Mouse (Mus musculus) liver, postnatal 0 days (tissue): ENCODE measurements around the gene Dst. TPM values are rescaled to one million over a fixed set of nuclear protein-coding genes. Genes with fewer than 3 reads are reported as not detected.

Source experiments
- ATAC-seq: fragments of 200-750 bp; cut with Nextera tagmentation; 2 replicates; pipeline ENCODE4 v1.8.0; 2017; ENCODE audit warnings: mild to moderate bottlenecking, moderate library complexity
- DNase-seq: peaks from one replicate; pipeline ENCODE4 v3.0.0-alpha.2; 2016
- H3K27ac ChIP-seq: fragments of 300-500 bp; sonication (generic); 2 replicates; pipeline ENCODE4 v1.5.1; 2014; ENCODE audit warnings: antibody characterized with exemption, moderate library complexity, mild to moderate bottlenecking, low read depth
- H3K27me3 ChIP-seq: fragments of 300-500 bp; sonication (generic); 2 replicates; pipeline ENCODE4 v1.6.1; 2014; ENCODE audit warnings: low read length, control low read depth, mixed read lengths; ENCODE audit not compliant: insufficient read depth
- H3K36me3 ChIP-seq: fragments of 300-500 bp; sonication (generic); replicated peaks from 2 replicates; pipeline ENCODE4 v1.6.1; 2014; ENCODE audit warnings: mild to moderate bottlenecking, control low read depth, low read length, moderate library complexity, mixed read lengths; ENCODE audit not compliant: insufficient read depth
- H3K4me1 ChIP-seq: fragments of 300-500 bp; sonication (generic); 2 replicates; pipeline ENCODE4 v1.6.1; 2014; ENCODE audit warnings: antibody characterized with exemption, mild to moderate bottlenecking, control low read depth; ENCODE audit not compliant: insufficient read depth
- H3K4me2 ChIP-seq: fragments of 300-500 bp; sonication (generic); 2 replicates; pipeline ENCODE4 v1.6.1; 2014; ENCODE audit warnings: low read depth, mild to moderate bottlenecking, low read length, moderate library complexity, mixed read lengths
- H3K4me3 ChIP-seq: fragments of 300-500 bp; sonication (generic); 2 replicates; pipeline ENCODE4 v1.5.1; 2014; ENCODE audit warnings: low read depth, low read length
- H3K9ac ChIP-seq: fragments of 300-500 bp; sonication (generic); replicated peaks from 2 replicates; pipeline ENCODE4 v1.6.1; 2014; ENCODE audit warnings: mild to moderate bottlenecking, moderate library complexity
- H3K9me3 ChIP-seq: fragments of 300-500 bp; sonication (generic); 2 replicates; pipeline ENCODE4 v1.6.1; 2016; ENCODE audit warnings: mild to moderate bottlenecking, control low read depth, low read length, mixed read lengths
- CTCF ChIP-seq: sonication (generic); IDR thresholded peaks from 2 replicates; pipeline ENCODE4 v1.5.1; 2016; ENCODE audit warnings: antibody characterized with exemption, low read depth
- EP300 ChIP-seq: IDR thresholded peaks from 2 replicates; pipeline ENCODE4 v1.6.1; 2016; ENCODE audit warnings: antibody characterized with exemption, low read depth, mild to moderate bottlenecking
- WGBS: fragments of 180-500 bp; shearing (Covaris S2); extraction: QIAGEN DNeasy Blood & Tissue Kit; methylation state at CpG from one replicate; pipeline ENCODE4 v1.1.7; 2014; ENCODE audit not compliant: insufficient replicate concordance; 5-methylcytosine and 5-hydroxymethylcytosine counted together
- polyA plus RNA-seq: library from polyadenylated mRNA; unstranded; fragments of >200 nt; fragmentation: Nextera tagmentation; extraction: Ambion mirVana; gene quantifications from 2 replicates; pipeline ENCODE4 v1.2.1, GENCODE M21; 2015

Dst gene
- polyA plus RNA-seq, 1 experiment from 2014 or later: 6.4 TPM

DNA sequence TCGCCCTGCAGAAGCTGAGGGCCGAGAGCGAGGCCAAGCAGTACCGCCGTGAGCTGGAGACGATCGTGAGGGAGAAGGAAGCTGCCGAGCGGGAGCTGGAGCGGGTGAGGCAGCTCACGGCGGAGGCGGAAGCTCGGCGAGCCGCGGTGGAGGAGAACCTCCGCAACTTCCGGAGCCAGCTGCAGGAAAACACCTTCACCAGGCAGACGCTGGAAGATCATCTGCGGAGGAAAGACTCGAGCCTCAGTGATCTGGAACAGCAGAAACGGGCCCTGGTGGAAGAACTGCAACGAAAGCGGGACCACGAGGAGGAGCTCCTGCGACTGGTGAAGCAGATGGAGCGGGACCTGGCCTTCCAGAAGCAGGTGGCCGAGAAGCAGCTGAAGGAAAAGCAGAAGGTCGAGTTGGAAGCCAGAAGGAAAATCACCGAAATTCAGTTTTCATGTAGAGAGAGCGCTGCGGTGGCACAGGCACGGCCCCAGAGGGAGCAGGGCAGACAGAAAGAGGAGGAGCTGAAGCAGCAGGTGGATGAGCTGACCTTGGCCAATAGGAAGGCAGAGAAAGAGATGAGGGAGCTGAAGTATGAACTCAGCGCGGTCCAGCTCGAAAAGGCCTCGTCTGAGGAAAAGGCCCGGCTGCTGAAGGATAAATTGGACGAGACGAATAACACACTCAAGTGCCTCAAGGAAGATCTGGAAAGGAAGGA is 270.1 kb downstream of the Dst start:
- no peaks in the 10 kb centered on the region for H3K9me3 ChIP-seq
- ATAC-seq (no peak), DNase-seq (no peak)
- H3K4me2 ChIP-seq: no peak overlapping the region
- H3K4me1 ChIP-seq: no peaks in the 10 kb centered on the region
- H3K27me3 ChIP-seq: no peaks in the 10 kb centered on the region
- no peak overlapping the region for H3K9ac ChIP-seq
- H3K36me3 ChIP-seq: peaks cover 14% of the 10 kb centered on the region
- no peak overlapping the region for H3K27ac ChIP-seq
- H3K4me3 ChIP-seq: no peak overlapping the region
- TF ChIP-seq CTCF (no peak), EP300 (no peak)
- WGBS: 81% methylated on average over 41 of the region's 41 CpGs

DNA sequence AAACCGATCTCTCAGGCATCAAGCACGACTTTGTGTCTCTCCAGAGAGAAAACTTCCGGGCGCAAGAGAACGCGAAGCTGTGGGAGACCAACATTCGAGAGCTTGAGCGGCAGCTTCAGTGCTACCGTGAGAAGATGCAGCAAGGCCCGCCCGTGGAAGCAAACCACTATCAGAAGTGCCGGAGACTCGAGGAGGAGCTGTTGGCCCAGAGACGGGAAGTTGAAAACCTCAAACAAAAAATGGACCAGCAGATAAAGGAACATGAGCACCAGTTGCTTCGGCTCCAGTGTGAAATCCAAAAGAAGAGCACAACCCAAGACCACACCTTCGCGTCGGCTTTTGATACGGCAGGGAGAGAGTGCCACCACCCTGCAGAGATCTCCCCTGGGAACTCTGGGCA is 271.7 kb downstream of the Dst start:
- H3K36me3 ChIP-seq: peaks cover 10% of the 10 kb centered on the region
- H3K27me3 ChIP-seq: no peaks in the 10 kb centered on the region
- H3K9ac ChIP-seq: no peak overlapping the region
- no peaks in the 10 kb centered on the region for H3K4me1 ChIP-seq
- H3K9me3 ChIP-seq: no peaks in the 10 kb centered on the region
- H3K27ac ChIP-seq: no peak overlapping the region
- TF ChIP-seq EP300 (no peak), CTCF (no peak)
- no peak for DNase-seq
- no peak overlapping the region for H3K4me2 ChIP-seq
- ATAC-seq: no peak
- 74% methylated on average over 19 of the region's 19 CpGs for WGBS
- H3K4me3 ChIP-seq: no peak overlapping the region

DNA sequence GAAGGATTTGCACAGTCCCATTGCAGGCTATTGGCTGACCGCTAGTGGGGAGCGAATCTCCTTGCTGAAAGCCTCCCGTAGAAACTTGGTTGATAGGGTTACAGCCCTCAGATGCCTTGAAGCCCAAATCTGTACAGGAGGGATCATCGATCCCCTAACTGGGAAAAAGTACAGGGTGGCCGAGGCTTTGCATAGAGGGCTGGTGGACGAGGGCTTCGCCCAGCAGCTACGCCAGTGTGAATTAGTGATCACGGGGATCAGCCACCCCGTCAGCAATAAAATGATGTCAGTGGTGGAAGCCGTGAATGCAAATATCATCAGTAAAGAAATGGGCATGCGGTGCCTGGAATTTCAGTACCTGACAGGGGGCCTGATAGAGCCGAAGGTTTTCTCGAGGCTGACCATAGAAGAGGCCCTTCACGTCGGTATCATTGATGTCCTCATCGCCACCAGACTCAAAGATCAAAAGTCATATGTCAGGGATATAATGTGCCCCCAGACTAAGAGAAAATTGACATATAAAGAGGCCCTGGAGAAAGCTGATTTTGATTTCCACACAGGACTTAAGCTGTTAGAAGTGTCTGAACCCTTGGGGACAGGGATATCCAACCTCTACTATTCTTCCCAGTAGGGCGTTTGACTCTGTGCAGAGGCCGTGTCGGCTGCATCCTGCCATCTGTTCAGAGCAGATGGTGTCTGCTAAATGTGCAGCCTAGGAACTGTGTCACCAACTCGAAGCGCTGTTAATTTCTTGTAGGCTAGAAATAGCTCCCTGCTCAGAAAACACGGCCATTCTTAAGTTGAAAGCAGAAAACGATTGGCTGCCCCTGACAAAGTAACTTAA is 274.6 kb downstream of the Dst start:
- WGBS: 80% methylated on average over 24 of the region's 24 CpGs
- no peak overlapping the region for H3K4me3 ChIP-seq
- no peaks in the 10 kb centered on the region for H3K4me1 ChIP-seq
- no peaks in the 10 kb centered on the region for H3K27me3 ChIP-seq
- H3K36me3 ChIP-seq: peaks cover 10% of the 10 kb centered on the region
- H3K9ac ChIP-seq: no peak overlapping the region
- TF ChIP-seq CTCF (no peak), EP300 (no peak)
- H3K27ac ChIP-seq: no peak overlapping the region
- ATAC-seq (no peak), DNase-seq (no peak)
- H3K9me3 ChIP-seq: no peaks in the 10 kb centered on the region
- H3K4me2 ChIP-seq: no peak overlapping the region

DNA sequence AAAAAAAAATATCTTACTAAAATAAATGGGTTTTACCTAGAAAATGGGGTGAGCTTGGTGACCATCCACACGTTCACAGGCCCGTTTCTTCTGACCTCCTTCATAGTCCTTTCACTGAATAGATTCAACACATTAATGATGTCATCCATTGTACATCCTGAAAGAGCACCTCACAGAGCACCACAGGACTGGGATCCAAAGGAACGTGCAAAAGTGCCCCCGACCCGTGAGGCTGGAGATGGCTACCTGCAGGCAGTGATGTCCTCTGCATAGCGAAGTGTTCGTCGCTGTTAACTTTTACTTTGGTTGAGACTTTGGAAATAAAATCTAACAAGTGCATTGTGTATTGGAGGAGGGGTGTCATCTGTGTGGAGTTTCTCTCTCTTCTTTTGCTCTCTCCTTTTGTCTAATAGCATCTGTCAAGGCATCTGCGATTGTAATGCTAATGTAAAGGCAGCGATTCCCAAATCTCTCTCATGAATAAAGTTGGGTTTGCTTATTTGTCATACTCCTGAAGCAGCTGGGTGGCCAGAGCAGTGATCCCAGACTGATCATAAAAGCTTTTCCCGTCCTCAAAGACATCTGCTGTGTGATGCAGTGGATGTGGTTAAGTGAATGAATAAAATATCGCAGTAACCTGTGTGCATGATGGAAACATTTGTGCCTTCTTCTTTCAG is 275.4 kb downstream of the Dst start:
- 82% methylated on average over 12 of the region's 12 CpGs for WGBS
- Histone ChIP-seq H3K36me3 (peaks cover 8% of the 10 kb centered on the region), H3K4me2 (no peak overlapping the region), H3K27me3 (no peaks in the 10 kb centered on the region), H3K4me1 (no peaks in the 10 kb centered on the region), H3K9ac (no peak overlapping the region), H3K9me3 (no peaks in the 10 kb centered on the region), H3K27ac (no peak overlapping the region), H3K4me3 (no peak overlapping the region)
- DNase-seq (no peak), ATAC-seq (no peak)
- TF ChIP-seq EP300 (no peak), CTCF (no peak)

DNA sequence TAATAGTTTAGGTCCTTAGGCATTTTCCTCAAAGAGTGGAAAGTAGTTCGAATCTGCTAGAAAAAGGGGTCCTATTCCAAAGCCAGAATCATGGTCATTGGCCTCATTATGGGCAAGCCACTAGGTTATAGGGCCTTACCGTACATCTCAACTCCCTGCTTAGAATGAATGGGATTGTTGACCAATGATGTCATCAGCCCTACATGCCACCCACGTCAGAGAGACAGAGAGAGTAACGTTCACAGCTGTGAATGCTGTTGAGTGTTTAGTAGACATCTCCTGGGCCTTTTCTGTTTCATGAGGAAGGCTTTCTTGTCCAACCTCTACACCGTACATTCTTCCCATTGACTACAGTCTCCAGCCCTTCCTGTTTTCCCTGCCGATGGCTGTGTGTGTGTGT is 276.2 kb downstream of the Dst start:
- TF ChIP-seq EP300 (no peak), CTCF (no peak)
- 61% methylated on average over 6 of the region's 6 CpGs for WGBS
- Histone ChIP-seq H3K4me2 (no peak overlapping the region), H3K27ac (no peak overlapping the region), H3K27me3 (no peaks in the 10 kb centered on the region), H3K4me3 (no peak overlapping the region), H3K9me3 (no peaks in the 10 kb centered on the region), H3K9ac (no peak overlapping the region), H3K4me1 (no peaks in the 10 kb centered on the region), H3K36me3 (peaks cover 7% of the 10 kb centered on the region)
- DNase-seq: no peak
- ATAC-seq: no peak

DNA sequence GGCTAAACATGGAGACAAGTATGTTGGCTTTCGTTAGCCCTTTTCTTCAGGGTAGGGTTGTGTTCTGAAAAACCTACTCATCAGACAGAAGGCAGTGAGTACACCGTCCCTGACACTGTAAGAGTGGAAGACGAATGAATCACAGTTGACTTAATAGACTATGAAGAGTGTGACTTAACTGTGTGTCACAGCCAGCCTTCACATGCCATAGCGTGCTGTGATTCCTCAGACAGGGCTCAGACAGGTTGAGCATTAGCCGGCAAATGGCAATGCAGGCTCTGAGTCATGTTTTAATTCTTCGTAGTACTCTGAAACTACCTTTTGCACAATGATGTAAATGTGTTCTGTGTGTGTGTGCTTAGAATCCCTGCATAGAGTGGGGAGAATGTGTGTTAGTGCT is 278.0 kb downstream of the Dst start:
- 83% methylated on average over 6 of the region's 6 CpGs for WGBS
- H3K27me3 ChIP-seq: no peaks in the 10 kb centered on the region
- H3K4me1 ChIP-seq: no peaks in the 10 kb centered on the region
- no peak for ATAC-seq
- no peak overlapping the region for H3K4me3 ChIP-seq
- H3K27ac ChIP-seq: no peak overlapping the region
- DNase-seq: no peak
- H3K9ac ChIP-seq: no peak overlapping the region
- H3K4me2 ChIP-seq: no peak overlapping the region
- H3K36me3 ChIP-seq: peaks cover 7% of the 10 kb centered on the region
- no peaks in the 10 kb centered on the region for H3K9me3 ChIP-seq
- TF ChIP-seq CTCF (no peak), EP300 (no peak)
